Mouse (Mus musculus) kidney, postnatal 4 days (tissue): ENCODE results near the gene Klhl12.
A peak's percentile ranks its signal among the peaks of the same experiment; 100 is the strongest.

Source experiments
- DNase-seq, 2 experiments: peaks; one replicate each; pipeline ENCODE4 v3.0.0; 2021; ENCODE audit warnings: mixed read lengths in 2 of 2

Klhl12 gene

GRCm38 (mm10) chr1:134450201-134450600 lies 5.1 kb upstream of the Klhl12 start:
- DNase-seq = no peak

GRCm38 (mm10) chr1:134450986-134451385 lies 4.3 kb upstream of the Klhl12 start:
- DNase-seq = peak; percentile 68

DNA sequence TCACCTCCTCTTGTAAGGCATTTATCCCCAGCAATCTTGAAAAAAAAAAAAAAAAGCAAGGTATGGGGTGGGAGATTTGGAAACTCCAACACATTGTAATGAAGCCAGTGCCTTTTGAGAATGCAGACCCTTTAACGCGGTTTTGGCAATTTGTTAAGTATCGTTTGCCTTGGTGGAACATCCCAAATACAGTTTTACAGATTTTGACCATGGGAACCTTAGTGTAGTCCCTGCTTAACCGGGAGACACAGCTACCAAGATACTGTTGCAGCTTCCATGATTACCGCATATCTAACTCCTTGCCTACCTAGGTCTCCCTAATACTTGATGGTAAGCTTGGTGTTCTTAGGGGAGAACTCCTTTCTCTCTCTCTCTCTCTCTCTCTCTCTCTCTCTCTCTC lies 729 bp downstream of the Klhl12 start:
- DNase-seq = no peak

DNA sequence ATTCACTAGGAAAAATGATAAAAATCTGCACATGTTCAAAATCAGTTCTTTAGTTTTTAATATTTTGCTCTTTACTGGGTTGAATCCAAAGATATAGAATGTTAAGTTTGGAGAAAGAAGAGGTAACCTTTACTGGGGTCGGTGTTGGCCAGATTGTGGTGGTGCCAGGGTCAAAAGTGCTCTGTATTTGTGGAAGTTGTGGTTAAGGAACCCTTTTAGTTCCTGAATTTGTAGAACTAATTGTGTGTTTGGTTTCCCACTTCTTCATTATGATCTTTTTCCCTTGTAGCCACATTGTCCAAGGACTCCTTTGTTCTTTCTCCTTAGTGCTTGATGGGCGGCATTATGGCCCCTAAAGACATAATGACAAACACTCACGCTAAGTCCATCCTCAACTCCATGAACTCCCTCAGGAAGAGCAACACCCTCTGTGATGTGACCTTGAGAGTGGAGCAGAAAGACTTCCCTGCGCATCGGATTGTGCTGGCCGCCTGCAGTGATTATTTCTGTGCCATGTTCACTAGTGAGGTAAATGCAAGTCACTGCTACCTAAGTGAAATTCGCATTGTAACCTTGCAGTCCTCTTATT lies 2.9 kb downstream of the Klhl12 start:
- DNase-seq = no peak

DNA sequence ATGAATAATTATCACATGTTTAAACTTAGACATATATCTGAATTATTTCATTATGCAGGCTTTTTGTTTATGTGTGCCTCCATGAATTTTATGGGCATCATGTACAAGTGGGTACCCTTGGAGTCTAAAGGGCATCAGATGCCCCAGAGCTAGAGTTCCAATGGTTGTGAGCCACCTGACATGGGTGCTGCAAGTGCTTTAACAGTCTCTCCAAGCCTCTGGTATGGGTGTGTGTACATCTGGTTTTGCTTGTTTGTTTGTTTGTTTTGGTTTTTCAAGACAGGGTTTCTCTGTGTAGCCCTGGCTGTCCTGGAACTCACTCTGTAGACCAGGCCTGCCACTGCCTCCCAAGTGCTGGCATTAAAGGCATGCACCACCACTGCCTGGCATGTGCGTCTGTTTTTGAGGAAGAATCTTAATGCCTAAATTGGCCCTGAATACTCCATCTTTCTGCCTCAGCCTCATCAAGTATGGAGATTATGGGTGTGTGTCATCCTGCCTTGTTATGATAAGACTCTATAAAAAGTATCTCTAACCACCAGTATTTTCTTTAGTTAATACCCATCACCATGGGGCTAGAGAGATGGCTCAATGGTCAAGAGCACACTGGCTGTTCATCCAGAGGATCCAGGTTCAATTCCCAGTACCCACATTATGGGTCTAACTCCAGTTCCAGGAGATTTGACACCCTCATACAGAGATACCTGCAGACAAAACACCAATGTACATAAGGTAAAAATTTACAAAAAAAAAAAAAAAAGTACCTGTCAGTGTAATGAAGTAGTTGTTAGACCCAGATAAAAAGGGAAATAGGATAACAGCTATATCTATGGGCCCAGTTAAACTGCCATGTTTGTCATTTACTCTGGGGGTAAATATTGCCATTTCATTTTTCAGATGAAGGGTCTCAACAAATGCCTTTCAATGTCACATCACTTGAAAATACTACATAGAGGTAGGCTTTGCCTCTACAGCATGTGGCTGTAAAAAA lies 5.3 kb downstream of the Klhl12 start:
- DNase-seq = no peak

- no peak for DNase-seq
Measured at GRCm38 (mm10) chr1:134484623-134485022, 29.3 kb downstream of the Klhl12 start.

DNA sequence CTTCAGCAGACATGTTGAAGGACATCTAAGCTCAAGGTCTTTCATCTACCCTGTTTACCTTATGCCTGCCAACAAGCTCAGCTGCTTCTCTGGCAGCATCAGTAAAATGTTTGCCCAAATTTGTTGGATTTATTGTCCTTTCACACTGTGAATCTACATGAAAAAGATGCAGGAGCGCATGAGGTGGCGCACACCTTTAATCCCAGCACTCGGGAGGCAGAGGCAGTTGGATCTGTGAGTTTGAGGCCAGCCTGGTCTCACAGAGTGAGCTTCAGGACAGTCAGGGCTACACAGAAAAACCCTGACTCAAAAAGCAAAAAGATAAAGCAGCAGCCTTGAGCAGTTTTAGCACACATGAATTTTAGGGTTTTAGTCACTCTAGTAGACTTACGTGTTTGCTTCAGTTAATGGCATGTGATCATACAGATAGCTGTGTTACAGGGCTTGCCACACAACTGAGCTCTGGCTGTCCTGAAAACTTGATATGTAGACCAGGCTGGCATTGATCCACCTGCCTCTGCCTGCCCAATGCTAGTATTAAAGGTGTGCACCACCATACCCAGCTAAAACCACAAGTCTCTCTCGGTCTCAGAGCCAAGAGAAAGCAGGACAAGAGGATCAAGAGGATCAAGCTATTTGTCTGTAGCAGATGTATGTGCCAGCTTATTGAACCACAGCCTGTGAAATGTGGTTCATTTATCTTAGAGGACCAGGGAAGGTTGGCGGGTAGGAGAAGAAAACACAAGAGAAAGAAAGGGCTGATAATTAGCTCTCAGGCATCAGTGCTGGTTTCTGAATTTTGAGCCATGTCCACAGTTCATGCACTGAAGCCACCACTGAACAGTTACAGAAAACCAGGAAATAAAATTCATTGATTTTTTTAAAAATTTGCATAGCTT lies 35.8 kb downstream of the Klhl12 start:
- DNase-seq = no peak

- DNase-seq = no peak
Measured at GRCm38 (mm10) chr1:134492276-134492675, 36.9 kb downstream of the Klhl12 start.

- no peak for DNase-seq
Measured at GRCm38 (mm10) chr1:134493496-134493895, 38.2 kb downstream of the Klhl12 start.

- DNase-seq = no peak
Measured at GRCm38 (mm10) chr1:134493956-134494355, 38.6 kb downstream of the Klhl12 start.

- DNase-seq = peak; percentile 99 to 100
Measured at GRCm38 (mm10) chr1:134494428-134495215, 39.3 kb downstream of the Klhl12 start, which contains the start of gene Rabif. TSS of gene Rabif (plus strand) at chr1:134494648.

- no peak for DNase-seq
Measured at GRCm38 (mm10) chr1:134495216-134495539, 39.8 kb downstream of the Klhl12 start.

GRCm38 (mm10) chr1:134495991-134496390 lies 40.7 kb downstream of the Klhl12 start:
- no peak for DNase-seq

DNA sequence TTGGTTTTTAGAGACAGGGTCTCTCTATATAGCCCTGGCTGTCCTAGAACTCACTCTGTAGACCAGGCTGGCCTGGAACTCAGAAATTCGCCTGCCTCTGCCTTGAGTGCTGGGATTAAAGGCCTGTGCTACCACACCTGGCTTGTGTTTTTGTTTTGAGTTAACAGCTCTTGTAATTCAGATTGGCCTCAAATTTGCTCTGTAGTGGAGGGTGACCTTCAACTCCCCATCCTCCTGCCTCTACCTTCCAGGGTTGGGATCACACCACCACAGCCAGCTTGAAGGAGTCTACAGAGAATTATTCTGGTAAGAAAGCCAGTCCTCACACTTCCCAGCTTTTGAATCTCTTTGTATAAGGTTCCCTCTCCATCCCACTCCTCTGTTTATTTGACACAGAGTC lies 45.6 kb downstream of the Klhl12 start:
- no peak for DNase-seq

DNA sequence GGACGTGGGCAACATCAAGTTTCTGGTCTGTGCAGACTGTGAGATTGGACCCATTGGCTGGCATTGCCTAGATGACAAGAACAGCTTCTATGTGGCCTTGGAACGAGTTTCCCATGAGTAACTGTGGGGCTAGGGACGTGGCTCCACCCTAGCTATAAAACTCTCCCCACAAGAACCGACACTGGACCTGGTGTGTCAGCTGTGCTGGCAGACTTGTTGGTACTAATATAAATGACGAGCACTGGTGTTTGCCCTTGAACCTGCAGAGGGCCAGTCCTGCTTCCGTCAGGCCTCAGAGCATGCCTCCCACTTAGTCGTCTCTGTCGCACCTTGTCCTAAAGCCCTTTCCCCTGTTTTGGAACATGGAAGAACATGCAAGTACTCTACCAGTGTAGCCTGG lies 50.9 kb downstream of the Klhl12 start:
- no peak for DNase-seq

DNA sequence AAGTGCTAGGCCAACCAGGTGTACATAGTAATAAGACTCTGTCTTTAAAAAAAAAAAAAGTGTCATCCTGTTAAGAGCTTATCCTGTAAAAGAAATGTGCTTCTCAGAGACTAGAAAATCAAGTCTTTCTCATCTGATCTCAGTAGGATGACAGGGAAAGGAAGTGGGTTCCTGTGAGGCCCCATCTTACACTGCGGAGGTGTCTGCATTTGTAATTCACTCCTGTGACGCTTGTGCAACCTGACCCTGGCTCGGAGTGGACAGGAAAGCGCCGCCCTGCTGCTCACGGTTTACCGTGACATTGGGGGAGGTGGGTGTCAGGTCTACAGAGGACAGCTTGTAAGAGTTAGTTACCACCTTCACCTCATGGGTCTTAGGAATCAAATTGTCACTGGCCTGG lies 54.7 kb downstream of the Klhl12 start:
- DNase-seq = no peak

GRCm38 (mm10) chr1:134512183-134512582 lies 56.9 kb downstream of the Klhl12 start:
- no peak for DNase-seq

DNA sequence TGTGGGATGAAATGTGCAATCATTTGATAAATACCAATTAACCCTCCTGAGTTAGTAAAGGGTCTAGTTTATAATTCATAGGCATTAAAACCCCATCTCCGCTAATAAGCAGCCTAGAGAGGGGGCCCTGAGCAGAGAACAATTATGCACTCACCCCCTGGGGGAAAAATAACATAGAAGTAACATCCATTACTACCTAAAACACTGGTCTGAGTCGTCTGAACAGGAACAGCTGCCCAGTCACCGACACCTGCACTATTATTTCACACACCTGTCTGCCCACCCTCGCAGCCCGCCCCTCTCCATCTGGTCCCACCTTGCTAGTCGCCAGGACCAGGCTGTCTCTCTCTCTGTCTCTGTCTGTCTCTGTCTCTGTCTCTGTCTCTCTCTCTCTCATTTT lies 57.3 kb downstream of the Klhl12 start:
- no peak for DNase-seq

DNA sequence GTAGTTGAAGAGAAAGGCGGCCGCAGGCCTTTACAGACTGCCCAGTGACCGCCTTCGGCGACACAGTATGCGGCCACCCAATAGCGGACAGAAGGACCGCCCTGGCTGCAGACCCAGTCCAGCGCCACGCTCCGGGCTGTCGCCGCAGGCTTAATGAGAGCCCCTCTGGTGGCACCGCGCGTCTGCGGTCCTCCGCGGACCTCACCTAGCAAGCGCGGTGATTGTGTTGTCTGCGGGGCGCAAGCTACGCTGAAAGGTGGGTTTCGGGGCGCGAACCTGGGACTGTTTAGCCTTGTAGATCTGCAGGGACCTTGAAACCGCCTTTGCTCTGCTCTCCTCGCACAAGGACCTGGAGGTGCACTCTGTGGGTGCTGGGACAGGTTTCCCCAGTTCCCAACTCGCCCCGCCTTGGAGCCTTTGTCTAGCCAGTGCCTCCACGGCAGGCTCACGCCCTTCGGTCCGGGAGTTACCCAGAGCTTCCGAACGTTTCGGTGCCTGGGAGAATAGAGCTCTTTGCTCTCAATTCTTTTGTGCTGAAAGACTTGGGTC lies 58.1 kb downstream of the Klhl12 start:
- peak; percentile 56 to 67 for DNase-seq

DNA sequence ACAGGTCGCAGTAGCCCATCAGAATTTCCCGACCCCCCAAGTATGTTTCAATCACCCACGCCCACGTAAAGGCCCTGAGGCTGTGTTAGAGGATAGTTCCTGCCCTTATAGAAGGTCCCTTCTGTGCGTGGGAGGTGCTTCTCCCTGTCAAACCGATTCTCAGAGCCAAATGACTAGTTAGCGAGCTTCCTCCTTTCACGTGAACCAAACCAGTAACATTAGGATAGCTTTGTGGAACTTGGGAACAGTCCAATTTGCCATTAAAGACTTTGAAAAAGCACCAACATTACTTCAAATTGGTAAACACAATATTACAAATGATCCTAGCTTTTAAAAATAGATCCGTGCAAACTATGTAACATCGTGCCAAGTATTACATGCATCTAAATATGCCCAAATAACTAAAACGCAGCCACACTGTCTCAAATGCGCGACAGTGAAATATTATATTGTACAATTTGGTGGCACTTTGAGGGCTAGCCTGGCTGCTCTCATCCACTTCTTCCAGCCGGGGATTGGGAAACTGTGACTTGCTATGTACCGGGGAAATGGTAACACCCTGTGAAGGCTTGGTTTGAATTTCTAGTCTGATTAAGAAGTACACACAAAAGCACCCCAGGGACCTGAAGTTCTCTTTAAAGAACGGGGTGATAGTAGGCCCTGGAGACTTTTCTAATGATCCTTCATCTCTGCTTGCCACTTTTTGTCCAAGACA lies 58.7 kb downstream of the Klhl12 start:
- no peak for DNase-seq

DNA sequence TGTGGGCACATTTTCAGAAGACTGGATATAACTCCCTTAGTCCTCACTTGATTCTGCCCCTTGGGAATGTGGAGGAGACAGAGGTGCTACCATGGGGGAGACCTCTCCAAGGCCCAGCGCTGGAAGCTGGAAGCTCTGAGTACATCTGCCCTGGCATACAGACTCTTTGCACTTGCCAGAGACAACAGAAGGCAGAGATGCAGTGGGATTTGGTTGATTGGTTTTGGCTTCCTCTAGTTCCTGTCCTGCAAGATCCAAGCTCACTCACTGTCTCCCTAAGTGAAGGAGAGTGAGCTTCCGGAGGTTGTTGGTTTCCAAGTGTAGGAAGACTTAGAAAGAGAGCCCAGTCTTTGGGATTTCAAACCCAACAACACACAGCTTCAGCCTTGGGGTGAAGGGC lies 60.6 kb downstream of the Klhl12 start:
- no peak for DNase-seq
